Mouse (Mus musculus) hindlimb bud, embryonic 11.5 days (tissue): ENCODE measurements around the gene Fsip1.

Experiments
- DNase-seq: peaks from one replicate; pipeline ENCODE4 v3.0.0-alpha.2; 2012; ENCODE audit warnings: low read depth, low spot score; ENCODE audit errors: extremely low spot score

Gene Fsip1

DNA sequence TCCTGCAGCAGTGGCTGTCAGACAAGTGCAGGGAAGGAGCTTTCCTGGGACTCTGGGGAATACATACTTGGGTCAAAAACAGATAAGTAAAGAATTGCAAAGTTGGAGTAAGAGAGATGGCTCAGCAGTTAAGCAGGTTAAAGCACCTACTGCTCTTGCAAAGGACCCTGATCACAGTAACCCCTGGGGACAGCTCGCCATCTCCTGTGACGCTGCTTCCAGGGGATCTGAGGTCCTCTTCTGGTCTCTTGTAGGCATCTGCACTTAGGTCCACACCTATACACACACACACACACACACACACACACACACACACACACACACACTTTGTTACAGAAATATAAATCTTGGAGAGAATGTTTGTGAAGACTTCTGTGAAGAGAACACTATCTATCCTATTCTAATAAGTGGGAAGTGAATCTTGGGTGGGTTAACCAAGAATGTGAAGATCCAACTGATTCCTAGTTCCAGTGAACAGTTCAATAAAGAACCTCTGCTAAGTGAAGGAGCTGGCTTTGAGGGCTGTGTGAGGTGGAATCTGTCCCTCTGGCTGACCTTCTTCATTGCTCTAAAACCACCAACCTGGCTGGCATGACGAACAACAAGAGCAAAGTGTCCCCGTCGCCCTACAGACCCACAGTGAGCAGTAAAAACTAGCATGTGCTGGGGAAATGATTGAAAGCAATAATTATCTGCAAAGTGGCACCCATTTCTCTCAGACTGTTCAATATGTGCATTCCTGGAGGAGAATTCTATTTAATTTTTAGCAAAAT is 129.1 kb downstream of the Fsip1 start:
- no peak for DNase-seq

DNA sequence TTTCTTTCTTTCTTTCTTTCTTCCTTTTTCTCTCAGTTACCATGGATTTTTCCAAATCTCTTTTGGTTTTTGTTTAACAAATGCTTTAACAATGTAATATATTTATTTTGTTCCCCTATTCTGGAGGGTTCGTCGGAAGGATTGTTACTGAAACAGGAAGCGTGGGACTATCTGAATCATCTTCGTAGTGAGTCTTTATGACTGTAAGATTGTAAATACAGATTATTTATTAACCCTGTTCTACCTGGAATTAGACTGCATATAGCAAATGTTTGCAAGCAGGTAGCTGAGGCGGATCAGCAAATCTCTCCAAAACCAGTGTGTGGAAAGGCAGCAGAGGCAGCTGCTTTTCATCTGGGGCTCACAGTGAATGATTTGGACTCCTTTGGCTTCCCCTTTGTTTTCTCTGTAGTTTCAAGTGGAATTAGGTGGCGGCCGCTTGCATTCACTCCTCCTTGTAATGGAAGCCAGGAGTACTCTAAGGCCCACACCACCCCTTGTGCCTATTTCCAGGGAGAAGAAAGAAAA is 130.8 kb downstream of the Fsip1 start:
- no peak for DNase-seq

DNA sequence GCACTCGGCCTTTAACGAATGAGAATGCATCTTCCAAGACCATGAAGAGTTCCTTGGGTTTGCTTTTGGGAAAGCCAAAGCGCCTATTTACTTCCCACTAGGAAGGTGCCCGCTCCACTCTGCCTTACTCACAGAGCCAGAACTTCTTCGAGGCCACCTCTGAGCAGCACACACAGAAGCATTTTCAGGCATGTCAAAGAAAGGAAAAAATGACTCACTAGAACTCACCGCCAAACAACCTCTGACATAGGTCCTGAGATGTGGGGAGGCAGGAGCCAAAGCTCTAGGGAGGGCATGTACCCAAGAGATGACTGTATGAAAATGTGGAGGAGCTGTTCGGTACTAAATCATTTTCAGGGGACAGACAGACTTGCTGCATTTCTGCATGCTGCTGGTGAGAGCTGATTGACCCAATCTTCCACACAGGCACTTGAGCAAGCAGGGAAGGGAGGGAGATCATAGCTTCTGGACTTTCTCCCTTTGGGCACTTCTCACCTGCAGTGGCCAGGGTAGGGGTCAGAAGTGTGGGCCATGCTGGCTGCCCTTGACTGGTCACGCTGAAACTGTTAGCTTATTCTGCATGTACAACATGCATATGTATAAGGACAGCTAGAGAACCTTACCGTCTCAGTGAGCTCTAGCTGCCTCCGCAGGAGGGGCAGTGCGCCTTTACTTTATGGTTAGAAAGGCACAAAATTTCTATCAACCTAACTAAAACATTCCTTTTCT is 131.4 kb downstream of the Fsip1 start:
- DNase-seq = no peak

DNA sequence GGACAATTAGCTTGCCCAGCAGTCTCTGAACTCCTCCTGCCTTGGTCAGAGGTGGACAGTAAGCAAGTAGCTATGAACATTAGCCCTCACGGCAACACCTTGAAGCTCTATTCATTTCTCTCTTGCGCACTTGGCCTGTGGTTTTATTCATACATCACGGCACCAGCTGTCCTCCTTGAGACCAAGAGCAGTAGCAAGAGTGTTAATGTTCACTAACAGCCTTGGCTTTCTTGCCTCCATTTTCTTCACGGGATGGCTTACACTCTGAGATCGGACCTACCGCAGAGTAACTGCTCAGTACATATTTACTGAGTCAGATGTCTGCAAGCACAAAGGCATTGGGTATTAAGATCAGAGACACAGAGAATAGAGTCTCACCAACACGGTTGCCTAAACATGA is 132.3 kb downstream of the Fsip1 start:
- no peak for DNase-seq

DNA sequence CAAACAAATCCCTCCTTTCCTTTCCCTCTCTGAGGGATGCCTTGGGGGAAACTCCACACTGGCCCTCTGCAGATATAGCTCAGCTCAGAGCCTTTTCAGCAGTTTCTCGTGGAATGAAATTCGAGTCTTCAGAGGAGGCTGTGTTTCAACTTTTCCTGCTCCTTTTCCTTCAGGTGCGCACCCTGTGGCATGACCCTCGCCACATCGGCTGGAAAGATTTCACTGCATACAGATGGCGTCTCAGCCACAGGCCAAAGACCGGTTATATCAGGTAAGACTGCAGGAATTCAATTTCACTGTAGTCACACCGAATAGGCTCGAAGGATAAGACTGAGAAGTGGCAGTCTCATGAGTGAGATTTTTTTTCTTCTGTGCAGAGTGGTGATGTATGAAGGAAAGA is 133.0 kb downstream of the Fsip1 start:
- DNase-seq = no peak

DNA sequence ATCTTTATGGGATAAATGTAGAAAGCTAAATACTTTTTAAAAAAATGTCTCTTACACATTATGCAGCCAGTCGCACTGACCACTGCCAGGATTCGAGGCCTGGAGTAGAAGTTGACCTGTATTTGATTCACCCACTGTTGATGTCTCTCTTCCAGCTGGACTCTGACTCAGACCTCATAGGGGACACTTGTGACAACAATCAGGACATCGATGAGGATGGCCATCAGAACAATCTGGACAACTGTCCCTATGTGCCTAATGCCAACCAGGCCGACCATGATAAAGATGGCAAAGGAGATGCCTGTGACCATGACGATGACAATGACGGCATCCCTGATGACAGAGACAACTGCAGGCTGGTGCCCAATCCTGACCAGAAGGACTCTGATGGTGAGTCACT is 134.5 kb downstream of the Fsip1 start:
- no peak for DNase-seq

DNA sequence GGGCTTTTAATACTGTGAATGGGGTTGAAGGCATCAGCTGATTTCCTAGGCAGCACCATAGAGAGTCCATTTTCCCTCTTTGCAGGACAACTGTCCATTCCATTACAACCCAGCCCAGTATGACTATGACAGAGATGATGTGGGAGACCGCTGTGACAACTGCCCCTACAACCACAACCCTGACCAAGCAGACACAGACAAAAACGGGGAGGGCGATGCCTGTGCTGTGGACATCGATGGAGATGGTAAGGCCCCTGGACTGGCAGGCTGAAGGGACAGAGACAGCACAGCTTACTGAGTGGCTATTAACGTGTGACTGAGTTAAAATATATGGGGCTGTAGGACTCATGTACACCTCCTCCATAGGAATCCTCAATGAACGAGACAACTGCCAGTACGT is 136.0 kb downstream of the Fsip1 start:
- DNase-seq = no peak

- DNase-seq = no peak
Measured at GRCm38 (mm10) chr2:118120095-118120494, 136.7 kb downstream of the Fsip1 start.

DNA sequence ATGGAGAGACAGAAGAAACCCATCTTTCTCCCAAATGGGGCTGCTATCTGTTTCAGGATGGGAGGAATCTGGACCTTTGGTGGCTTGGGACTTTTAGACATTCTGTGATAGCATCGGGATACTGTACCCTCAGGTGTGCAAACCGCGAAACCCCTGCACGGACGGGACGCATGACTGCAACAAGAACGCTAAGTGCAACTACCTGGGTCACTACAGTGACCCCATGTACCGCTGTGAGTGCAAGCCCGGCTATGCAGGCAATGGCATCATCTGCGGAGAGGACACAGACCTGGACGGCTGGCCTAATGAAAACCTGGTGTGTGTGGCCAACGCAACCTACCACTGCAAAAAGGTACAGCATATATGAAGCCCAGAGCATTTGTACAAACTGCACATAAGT is 137.1 kb downstream of the Fsip1 start:
- DNase-seq = no peak

DNA sequence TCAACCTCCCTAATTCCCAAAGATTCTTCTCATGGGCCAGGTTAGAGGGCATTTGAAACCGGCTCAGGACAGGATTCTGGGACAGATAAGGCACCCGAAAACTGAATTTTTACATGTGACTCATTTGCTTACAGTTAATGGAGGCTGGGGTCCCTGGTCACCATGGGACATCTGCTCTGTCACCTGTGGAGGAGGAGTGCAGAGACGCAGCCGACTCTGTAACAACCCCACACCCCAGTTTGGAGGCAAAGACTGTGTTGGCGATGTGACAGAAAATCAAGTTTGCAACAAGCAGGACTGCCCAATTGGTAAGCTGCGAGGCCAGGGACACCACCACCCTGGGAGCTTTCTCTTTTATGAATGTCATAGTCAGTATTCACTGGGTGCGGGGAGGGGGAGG is 138.3 kb downstream of the Fsip1 start:
- no peak for DNase-seq

GRCm38 (mm10) chr2:118118045-118118444 is 138.7 kb downstream of the Fsip1 start:
- no peak for DNase-seq

- no peak for DNase-seq
Measured at GRCm38 (mm10) chr2:118117401-118117800, 139.4 kb downstream of the Fsip1 start.

GRCm38 (mm10) chr2:118116754-118117290 is 139.9 kb downstream of the Fsip1 start:
- DNase-seq = no peak

- no peak for DNase-seq
Measured at GRCm38 (mm10) chr2:118116180-118116579, 140.6 kb downstream of the Fsip1 start.

DNA sequence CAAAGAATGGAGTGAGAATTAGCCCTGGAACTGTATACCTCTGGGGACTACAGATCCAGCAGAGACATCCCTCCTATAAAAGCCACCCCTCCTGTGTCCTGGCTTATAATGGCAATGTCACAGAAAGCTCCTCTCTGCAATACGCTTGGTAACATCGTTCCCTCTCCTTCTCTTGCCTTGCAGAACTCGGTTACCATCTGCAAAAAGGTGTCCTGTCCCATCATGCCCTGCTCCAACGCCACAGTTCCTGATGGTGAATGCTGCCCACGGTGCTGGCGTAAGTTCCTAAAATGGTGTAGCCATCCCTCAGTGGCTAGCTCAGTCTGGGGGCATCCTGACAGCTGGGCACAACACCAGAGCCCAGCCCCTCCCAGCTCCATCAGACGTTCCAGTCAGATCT is 141.1 kb downstream of the Fsip1 start:
- DNase-seq = no peak

DNA sequence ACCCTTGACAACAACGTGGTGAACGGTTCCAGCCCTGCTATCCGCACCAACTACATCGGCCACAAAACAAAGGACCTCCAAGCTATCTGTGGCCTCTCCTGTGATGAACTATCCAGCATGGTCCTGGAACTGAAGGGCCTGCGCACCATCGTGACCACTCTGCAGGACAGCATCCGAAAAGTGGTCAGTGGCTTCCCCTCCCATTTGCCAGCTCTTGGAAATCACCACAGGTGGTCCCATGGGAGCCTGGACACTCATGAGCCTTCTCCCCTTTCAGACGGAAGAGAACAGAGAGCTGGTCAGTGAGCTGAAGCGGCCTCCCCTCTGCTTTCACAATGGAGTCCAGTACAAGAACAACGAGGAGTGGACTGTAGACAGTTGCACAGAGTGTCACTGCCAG is 142.1 kb downstream of the Fsip1 start:
- no peak for DNase-seq

- DNase-seq = no peak
Measured at GRCm38 (mm10) chr2:118113808-118114524, 142.8 kb downstream of the Fsip1 start.

GRCm38 (mm10) chr2:118112846-118113479 is 143.8 kb downstream of the Fsip1 start:
- no peak for DNase-seq

- DNase-seq = no peak
Measured at GRCm38 (mm10) chr2:118112438-118112837, 144.3 kb downstream of the Fsip1 start.

DNA sequence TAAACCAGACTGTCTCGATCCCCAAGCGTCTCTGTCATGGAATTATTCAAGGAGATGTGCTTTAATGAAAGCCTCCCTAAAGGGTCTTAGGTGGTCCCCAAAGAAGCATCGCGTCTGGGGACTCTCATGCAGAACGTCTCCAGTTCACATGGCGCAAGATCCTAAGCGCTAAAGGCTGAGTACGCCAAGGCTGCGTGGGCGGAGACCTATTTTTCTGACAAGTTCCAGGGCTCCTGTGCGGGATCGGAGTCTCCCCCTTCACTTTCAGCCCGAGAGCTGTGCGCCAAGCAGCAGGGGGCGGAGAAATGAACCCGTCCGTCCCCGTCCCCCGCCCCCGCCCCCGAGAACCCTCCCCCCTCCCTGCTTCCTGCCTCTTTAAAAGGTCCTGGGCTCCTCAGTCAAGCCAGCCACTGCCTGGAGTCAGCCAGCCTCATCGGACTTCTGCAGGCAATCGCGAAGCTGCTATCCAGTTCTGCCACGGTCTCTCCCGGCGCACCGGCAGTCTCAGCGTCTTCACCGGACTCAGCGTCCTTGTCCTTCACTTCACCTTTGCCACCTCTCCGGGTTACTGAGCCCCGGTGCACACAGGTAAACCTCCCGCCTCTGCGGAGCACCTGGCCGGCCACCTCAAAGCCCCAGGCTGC is 145.2 kb downstream of the Fsip1 start, which contains the start of gene Thbs1:
TSS of gene Thbs1 (plus strand) at position 389 of the 644 bp plus-strand sequence.
- peak; percentile 46 for DNase-seq
